Mouse (Mus musculus) intestine, embryonic 16.5 days (tissue): Measurements from ENCODE around the gene N4bp1. TPM values are rescaled to one million over a fixed set of nuclear protein-coding genes. Genes with fewer than 3 reads are reported as not detected.

Source experiments
- ATAC-seq: fragments of 200-750 bp; cut with Nextera tagmentation; 2 replicates; pipeline ENCODE4 v1.8.0; 2017; ENCODE audit warnings: moderate TSS enrichment, moderate library complexity
- H3K27ac ChIP-seq: fragments of 300-500 bp; sonication (generic); 2 replicates; pipeline ENCODE4 v1.5.1; 2014; ENCODE audit warnings: mild to moderate bottlenecking, low read length
- H3K27me3 ChIP-seq: fragments of 300-500 bp; sonication (generic); replicated peaks from 2 replicates; pipeline ENCODE4 v1.6.1; 2014; ENCODE audit warnings: low read length, control low read depth, mixed read lengths; ENCODE audit not compliant: control insufficient read depth, insufficient read depth
- H3K36me3 ChIP-seq: fragments of 300-500 bp; sonication (generic); 2 replicates; pipeline ENCODE4 v1.6.1; 2014; ENCODE audit warnings: low read length, control low read depth; ENCODE audit not compliant: control insufficient read depth, insufficient read depth
- H3K4me1 ChIP-seq: fragments of 300-500 bp; sonication (generic); 2 replicates; pipeline ENCODE4 v1.6.1; 2014; ENCODE audit warnings: low read length, control low read depth, mixed read lengths; ENCODE audit not compliant: control insufficient read depth, insufficient read depth
- H3K4me2 ChIP-seq: fragments of 300-500 bp; sonication (generic); 2 replicates; pipeline ENCODE4 v1.6.1; 2014; ENCODE audit warnings: low read depth, low read length, control low read depth
- H3K4me3 ChIP-seq: fragments of 300-500 bp; sonication (generic); 2 replicates; pipeline ENCODE4 v1.5.1; 2014; ENCODE audit warnings: mild to moderate bottlenecking, low read length
- H3K9ac ChIP-seq: fragments of 300-500 bp; sonication (generic); 2 replicates; pipeline ENCODE4 v1.6.1; 2014; ENCODE audit warnings: low read depth, low read length
- H3K9me3 ChIP-seq: fragments of 300-500 bp; sonication (generic); 2 replicates; pipeline ENCODE4 v1.6.1; 2016; ENCODE audit warnings: low read length, control low read depth; ENCODE audit not compliant: control insufficient read depth
- WGBS: fragments of 180-500 bp; shearing (Covaris S2); extraction: QIAGEN DNeasy Blood & Tissue Kit; methylation state at CpG from one replicate; pipeline ENCODE4 v1.1.7; 2014; 5-methylcytosine and 5-hydroxymethylcytosine counted together
- polyA plus RNA-seq: library from polyadenylated mRNA; unstranded; fragments of >200 nt; fragmentation: Nextera tagmentation; extraction: Ambion mirVana; gene quantifications from 2 replicates; pipeline ENCODE4 v1.2.1, GENCODE M21; 2015

N4bp1 gene
- polyA plus RNA-seq, 1 experiment from 2014 or later: 4.9 TPM

DNA sequence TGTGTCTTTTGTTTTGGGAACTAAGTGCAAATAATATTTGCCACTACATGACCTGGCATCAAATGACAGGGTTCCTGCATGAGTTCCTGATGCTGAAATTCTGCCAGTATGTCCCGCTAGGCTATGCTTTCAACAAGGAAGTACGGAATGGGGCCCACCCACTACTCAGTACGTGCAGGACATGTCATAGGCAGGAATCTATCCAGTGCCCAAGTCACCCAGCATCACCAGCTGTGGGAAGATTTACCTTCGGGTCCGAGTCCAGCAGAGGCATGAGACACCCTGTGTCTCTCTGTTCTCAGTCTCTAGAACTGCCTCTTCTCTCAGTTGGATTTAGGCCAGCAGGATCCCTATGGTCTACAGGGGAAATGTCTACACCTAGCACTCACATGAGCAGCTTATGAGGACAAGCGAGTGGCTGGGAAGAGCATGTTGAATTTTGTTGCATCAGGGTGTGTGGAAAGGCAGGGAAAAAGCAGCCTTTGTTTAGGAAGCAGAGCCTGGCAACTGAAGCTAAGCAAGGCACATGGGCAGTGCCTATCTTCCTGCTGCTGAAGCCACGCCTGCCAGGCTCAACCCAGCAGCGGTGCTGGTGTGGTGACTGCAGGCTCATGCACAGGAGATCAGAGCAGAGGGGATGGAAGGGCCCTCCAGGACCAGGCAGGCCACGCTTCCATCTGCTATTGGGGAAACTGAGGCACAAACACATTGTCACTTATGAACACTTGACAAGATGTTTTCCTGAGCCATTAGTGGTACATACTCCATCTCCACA lies 59.2 kb downstream of the N4bp1 start:
- 78% methylated on average over 9 of the region's 9 CpGs for WGBS
- H3K9ac ChIP-seq: no peak overlapping the region
- no peaks in the 10 kb centered on the region for H3K36me3 ChIP-seq
- ATAC-seq: no peak
- no peak overlapping the region for H3K4me2 ChIP-seq
- no peaks in the 10 kb centered on the region for H3K27me3 ChIP-seq
- no peak overlapping the region for H3K27ac ChIP-seq
- H3K4me1 ChIP-seq: 0 out of 2 replicates have a peak, but pooled peaks cover 4% of the 10 kb centered on the region
- no peaks in the 10 kb centered on the region for H3K9me3 ChIP-seq
- no peak overlapping the region for H3K4me3 ChIP-seq

DNA sequence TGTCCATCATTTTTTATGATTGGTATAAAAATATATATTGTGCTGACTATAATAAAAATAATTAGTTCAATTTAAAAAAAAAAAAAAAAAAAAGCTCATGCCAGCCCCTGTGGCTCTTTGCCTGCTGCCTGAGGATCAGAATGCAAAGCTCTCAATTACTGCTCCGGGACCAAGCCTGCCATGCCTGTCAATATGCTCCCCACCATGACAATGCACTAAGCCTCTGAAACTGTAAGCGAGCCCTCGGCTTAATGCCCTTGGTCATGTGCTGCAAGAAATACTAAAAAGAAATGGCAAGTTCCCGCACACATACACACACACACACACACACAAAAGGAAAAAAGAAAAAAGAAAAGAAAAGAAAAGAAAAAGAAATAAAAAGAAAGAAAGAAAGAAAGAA lies 60.3 kb downstream of the N4bp1 start:
- Histone ChIP-seq H3K4me2 (no peak overlapping the region), H3K36me3 (no peaks in the 10 kb centered on the region), H3K4me3 (no peak overlapping the region), H3K4me1 (0 out of 2 replicates have a peak, but pooled peaks cover 11% of the 10 kb centered on the region), H3K9ac (no peak overlapping the region), H3K9me3 (no peaks in the 10 kb centered on the region), H3K27ac (no peak overlapping the region), H3K27me3 (no peaks in the 10 kb centered on the region)
- whole genome bisulfite sequencing: 76% methylated on average over 4 of the region's 4 CpGs
- ATAC-seq: no peak

DNA sequence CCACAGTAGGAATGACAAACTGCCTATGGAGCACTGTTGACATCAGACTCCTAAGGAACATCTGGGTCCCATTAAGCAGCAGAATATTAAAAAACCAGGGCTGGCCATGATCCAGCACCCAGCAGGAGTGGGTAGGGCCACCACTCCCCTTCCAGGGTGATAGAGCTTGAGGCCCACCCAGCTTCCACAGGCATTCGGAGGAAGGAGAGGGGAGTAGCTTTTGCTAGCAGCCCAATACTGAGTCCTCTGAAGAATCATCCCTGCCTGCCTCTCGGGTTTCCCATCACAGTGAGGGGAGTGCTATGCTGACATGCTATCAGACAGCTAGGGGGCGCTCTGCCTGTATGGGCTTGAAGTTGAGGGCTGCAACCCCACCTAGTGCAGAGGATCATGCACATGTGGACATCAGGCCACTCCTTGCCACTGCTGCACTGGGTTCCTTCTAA lies 64.3 kb downstream of the N4bp1 start:
- Histone ChIP-seq H3K4me1 (0 out of 2 replicates have a peak, but pooled peaks cover 11% of the 10 kb centered on the region), H3K4me3 (no peak overlapping the region), H3K4me2 (no peak overlapping the region), H3K36me3 (no peaks in the 10 kb centered on the region), H3K27me3 (no peaks in the 10 kb centered on the region), H3K9ac (no peak overlapping the region), H3K27ac (no peak overlapping the region), H3K9me3 (no peaks in the 10 kb centered on the region)
- 13% methylated on average over 3 of the region's 3 CpGs for WGBS
- peak; percentile 65 for ATAC-seq

DNA sequence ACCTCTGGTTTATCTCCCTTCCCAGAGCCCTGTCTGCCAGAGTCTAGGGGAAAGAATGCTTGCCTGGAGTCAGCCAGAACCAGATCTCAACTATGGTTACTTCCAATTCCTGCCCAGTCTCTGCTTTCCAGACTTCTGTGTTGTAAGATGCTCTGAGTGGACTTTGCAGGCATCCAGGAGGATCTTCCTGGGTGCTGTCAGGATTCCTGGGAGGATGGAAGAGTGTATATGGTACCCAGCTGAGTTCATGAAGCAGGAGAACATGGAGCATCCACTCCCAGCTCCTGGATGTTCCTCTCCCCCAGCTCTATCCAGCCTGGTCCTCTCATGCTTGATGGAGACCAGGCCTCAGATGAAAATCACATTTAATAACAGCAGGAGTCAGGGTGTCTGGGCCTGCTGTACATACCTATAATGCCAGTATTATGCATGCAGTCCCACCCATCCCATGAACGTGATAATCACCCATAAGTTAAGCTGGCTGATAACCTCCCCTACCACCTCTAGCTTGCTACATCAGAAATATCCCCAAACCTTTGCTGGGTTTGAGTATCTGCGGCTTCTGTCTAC lies 64.8 kb downstream of the N4bp1 start:
- 43% methylated on average over 2 of the region's 2 CpGs for WGBS
- Histone ChIP-seq H3K4me2 (no peak overlapping the region), H3K27ac (no peak overlapping the region), H3K4me1 (0 out of 2 replicates have a peak, but pooled peaks cover 11% of the 10 kb centered on the region), H3K9me3 (no peaks in the 10 kb centered on the region), H3K27me3 (no peaks in the 10 kb centered on the region), H3K4me3 (no peak overlapping the region), H3K9ac (no peak overlapping the region), H3K36me3 (no peaks in the 10 kb centered on the region)
- ATAC-seq: peak; percentile 44; the same call in 1 of the 2 replicates

DNA sequence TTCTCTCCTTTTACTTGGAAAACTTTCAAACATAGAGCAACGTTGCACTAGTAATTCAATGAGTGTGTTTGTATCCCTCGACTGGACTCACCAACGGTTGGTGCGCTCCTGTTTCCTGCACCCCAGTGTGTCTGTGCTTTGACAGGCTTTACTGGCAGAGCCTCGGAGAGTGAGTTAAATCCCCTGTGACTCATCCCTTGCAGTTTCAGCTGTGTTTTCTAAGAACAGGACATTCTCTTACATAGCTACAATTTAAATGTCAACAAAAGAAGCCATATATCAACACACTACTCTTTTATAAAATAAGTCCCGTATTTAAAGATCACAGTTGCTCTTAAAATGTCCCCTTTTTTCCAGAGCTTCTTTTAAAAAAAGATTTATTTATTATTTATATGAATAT lies 65.6 kb downstream of the N4bp1 start:
- no peaks in the 10 kb centered on the region for H3K36me3 ChIP-seq
- no peak overlapping the region for H3K9ac ChIP-seq
- no peak overlapping the region for H3K4me3 ChIP-seq
- no peak overlapping the region for H3K4me2 ChIP-seq
- ATAC-seq: no peak
- no peaks in the 10 kb centered on the region for H3K27me3 ChIP-seq
- 0 out of 2 replicates have a peak, but pooled peaks cover 11% of the 10 kb centered on the region for H3K4me1 ChIP-seq
- no peaks in the 10 kb centered on the region for H3K9me3 ChIP-seq
- 42% methylated on average over 6 of the region's 6 CpGs for WGBS
- no peak overlapping the region for H3K27ac ChIP-seq

DNA sequence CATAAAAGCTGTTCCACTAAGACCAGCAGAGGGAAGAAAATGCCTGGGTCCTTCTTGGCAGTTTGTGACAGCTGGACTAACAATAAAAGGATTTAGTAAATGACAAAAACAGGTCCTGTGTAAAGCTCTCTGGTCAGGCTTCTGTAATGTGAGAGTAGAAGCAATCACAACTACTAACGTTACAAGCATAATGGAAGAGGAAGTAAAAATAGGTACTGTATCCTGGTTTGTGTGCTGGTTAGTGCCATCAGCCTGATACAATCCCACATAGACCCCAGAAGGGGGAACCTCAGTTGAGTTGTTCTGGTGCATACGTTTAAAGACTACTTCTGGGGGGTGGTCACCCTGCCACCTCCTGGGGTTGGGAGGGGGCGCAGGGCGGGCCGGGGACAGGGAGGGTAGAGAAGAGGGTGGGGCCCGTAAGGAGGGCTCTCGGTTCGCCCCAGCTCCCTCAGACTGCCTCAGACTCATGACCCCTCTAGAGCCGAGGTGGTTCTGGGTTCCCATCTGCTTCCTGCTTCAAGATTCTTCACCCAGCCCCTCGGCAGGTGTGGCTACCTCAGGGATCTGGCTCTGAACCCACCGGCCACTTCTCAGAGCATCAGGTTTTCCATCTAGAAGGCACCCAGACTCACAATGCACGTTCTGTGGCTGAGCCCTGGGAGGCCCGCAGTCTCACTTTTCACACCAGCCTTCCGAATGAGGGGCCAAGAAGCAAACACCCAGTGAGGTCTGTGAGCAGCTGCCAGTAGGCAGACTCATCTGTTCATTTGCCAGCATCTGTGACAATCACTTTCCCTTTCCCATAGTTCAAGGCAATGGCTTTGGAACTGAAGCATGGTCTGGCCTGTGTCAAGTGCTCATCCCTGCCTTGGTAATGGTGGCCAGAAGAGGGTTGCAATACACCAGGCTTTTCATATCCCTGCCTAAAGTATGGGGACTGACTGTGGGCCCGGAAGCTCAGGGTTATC lies 75.8 kb downstream of the N4bp1 start:
- H3K36me3 ChIP-seq: no peaks in the 10 kb centered on the region
- WGBS: 75% methylated on average over 15 of the region's 15 CpGs
- no peaks in the 10 kb centered on the region for H3K9me3 ChIP-seq
- no peak for ATAC-seq
- no peaks in the 10 kb centered on the region for H3K27me3 ChIP-seq
- H3K4me3 ChIP-seq: no peak overlapping the region
- no peak overlapping the region for H3K4me2 ChIP-seq
- no peaks in the 10 kb centered on the region for H3K4me1 ChIP-seq
- H3K27ac ChIP-seq: no peak overlapping the region
- no peak overlapping the region for H3K9ac ChIP-seq

DNA sequence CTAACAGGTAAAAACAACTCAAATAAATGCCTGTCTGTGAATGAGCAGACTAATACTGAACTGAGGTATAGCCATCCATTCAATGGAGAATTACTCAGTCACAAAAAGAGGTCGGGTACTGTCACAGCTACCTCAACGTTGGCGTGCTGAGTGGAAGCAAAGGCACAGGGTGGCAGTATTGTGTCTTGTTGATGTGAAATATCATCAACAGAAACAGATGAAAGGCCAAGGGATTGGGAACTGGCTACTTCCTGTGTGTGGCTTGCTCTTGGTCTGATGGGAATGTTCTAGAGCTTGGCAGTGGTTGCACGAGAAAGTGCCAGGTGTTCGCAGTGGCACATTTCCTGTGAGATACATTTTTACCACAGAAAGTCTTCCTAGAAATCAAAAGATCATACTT lies 76.8 kb downstream of the N4bp1 start:
- Histone ChIP-seq H3K27me3 (no peaks in the 10 kb centered on the region), H3K4me2 (no peak overlapping the region), H3K9me3 (no peaks in the 10 kb centered on the region), H3K27ac (no peak overlapping the region), H3K9ac (no peak overlapping the region), H3K36me3 (no peaks in the 10 kb centered on the region), H3K4me3 (no peak overlapping the region), H3K4me1 (no peaks in the 10 kb centered on the region)
- WGBS: 65% methylated on average over 5 of the region's 5 CpGs
- no peak for ATAC-seq

DNA sequence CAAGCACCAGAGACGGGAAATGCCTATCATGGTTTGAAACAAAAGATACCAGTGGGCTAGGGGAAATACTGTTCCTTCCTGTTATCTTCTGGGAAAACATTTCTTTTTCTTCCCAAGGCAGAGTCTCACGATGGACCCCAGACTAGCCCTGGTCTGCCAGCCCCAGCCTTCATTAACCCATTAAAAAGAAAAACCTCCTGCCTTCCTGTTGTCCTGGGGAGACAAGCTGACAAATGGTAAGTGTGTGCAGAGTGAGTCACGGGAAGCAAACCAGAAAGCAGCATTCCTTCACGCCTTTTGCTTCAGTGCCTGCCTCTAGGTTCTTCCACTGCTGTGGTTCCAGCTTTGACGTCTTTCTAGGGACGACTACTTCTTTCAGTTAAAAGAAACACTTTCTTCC lies 83.1 kb downstream of the N4bp1 start:
- H3K27ac ChIP-seq: no peak overlapping the region
- H3K27me3 ChIP-seq: no peaks in the 10 kb centered on the region
- no peak for ATAC-seq
- H3K9ac ChIP-seq: no peak overlapping the region
- 40% methylated on average over 6 of the region's 6 CpGs for WGBS
- H3K9me3 ChIP-seq: no peaks in the 10 kb centered on the region
- H3K36me3 ChIP-seq: no peaks in the 10 kb centered on the region
- H3K4me2 ChIP-seq: no peak overlapping the region
- H3K4me3 ChIP-seq: no peak overlapping the region
- no peaks in the 10 kb centered on the region for H3K4me1 ChIP-seq

DNA sequence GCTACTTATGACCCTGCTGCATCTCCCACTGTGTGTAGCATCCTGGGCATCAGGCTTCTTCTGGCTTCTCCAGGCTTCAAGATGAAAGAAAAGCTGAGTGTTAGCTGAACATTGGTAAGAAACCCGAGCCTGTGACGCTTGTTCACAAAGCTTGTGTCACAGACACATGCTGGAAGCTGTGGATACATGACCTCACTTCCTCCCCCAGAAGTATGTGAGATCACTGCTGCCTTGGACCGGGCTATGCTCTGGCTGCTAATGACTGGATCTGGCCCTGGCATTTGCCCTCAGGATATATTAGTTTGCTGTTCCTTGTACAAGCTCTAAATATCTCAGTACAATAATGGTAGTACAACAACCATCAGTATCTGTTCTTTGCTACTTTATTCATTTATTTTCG lies 84.1 kb downstream of the N4bp1 start:
- no peak overlapping the region for H3K9ac ChIP-seq
- no peaks in the 10 kb centered on the region for H3K4me1 ChIP-seq
- ATAC-seq: no peak
- whole genome bisulfite sequencing: 61% methylated on average over 4 of the region's 4 CpGs
- H3K27ac ChIP-seq: no peak overlapping the region
- no peaks in the 10 kb centered on the region for H3K36me3 ChIP-seq
- H3K9me3 ChIP-seq: no peaks in the 10 kb centered on the region
- no peak overlapping the region for H3K4me2 ChIP-seq
- H3K27me3 ChIP-seq: no peaks in the 10 kb centered on the region
- no peak overlapping the region for H3K4me3 ChIP-seq
